Mouse (Mus musculus) thymus, postnatal 25 days (tissue): Measurements from ENCODE around the gene Gm20812.
"Not testable (repeated sequence)": the region's sequence is repeated elsewhere in the genome, so short reads cannot be mapped to it uniquely, and the experiment has no call there.

ENCODE experiments used
- DNase-seq: peaks from one replicate; pipeline ENCODE4 v3.0.0; 2022

The Gm20812 gene

DNA sequence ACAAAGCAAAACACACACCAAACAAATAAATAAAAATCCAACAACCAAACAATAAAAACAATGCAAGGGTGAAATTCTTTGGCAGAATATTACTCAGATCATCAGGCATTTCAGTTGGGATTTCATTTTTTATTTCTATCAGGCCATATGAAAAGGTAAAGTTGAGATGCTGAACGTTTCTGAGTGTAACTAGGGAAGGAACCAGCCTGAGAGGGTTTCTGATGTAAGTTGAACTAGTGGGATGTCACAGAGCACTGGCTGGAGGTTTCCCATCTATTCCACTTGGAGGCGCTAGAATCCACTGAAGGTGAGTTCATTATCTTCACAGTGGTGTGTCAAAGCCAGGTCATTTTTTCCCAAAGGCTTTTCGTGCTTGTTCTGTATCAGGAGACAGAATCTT, at the start of gene Gm20812:
Gene Gm20812 (plus strand): TSS at position 301 of the 400 bp plus-strand sequence.
- not testable (repeated sequence) for DNase-seq
